Mouse (Mus musculus): Measurements from ENCODE around the gene Bod1l. TPM values are rescaled to one million over a fixed set of nuclear protein-coding genes. Genes with fewer than 3 reads are reported as not detected.

Bod1l gene
- total and polyA plus RNA-seq, 3 experiments, result 4.5 to 34.7 (median 23.5) TPM

DNA sequence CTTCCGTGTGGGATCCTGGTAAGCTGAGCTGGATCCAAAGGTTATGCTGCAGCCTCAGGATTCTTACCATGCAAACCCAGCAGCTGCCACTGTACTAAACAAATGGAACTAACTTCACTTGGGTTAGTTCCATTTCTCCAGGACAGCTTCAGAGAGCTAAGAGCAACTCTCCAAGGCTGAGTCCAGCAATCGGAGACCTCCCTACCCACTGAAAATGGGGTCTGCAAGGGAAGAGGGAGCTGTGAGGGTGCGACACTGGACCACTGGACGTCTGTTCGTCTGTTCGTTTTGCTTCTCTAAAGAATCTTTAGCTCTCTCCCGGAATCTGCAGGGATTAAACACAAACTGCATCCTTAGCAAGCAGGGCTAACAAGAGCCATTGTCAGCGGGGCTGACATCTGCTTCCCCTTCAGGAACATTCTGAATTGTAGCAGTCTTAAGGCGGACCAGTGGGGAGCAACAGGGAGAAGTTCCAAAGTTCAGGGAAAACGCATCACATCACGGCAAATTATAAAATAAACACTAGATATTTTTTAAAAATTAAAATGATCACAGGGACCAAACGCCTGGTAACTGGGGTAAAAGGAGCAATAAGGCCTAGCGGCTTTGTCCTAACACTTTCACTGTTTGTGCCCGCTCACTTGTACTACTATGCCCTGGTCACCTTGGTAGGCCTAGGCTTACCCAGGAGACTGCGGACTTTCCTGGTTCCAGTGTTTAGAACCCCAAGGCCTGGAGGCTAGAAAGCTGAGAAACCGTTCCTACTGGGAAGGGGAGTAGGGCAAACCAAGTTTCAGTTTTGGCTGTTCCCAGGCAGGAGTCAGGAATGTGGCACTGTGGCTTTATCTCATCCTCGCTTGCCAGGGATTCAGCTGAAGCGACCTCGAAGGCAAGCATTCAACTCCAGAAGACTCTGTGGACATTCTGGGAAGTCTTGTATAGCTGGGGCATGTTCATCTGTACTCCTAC lies 85.2 kb downstream of the Bod1l start:
- no peak for DNase-seq

DNA sequence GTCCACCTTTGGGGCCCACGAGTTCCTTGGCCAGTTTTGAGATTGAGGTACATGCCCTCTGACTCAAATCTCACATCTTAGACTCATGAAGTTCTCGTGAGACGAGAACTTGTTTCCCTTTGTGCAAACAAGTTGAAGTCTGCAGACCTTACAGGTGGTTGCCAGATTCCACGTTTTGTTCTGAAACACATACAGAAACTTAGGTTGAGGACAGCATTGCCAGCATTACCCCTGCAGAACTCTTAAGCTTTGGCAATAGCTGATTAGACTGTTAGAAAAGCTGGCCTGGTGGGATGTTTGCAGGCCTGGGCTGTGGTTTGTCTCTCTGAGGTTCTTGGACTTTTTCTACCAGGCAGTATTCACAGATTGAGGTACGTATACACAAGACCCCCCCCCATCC lies 86.8 kb downstream of the Bod1l start:
- no peak for DNase-seq

DNA sequence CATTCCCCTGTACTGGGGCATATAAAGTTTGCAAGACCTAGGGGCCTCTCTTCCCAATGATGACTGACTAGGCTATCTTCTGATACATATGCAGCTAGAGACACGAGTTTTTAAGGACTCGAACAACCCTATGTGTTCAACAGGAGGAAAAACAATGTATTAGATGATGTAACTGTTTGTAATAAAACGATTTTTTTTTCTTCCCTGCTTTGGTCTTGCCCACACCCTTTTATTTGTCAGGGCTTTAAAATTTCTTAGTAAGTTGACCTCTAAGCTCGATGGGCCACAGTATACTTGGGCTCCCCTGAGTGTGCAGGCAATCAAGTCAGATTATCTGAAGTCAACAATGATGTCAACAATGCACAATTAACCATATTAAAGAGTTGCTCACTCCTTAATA lies 87.7 kb downstream of the Bod1l start:
- no peak for DNase-seq

DNA sequence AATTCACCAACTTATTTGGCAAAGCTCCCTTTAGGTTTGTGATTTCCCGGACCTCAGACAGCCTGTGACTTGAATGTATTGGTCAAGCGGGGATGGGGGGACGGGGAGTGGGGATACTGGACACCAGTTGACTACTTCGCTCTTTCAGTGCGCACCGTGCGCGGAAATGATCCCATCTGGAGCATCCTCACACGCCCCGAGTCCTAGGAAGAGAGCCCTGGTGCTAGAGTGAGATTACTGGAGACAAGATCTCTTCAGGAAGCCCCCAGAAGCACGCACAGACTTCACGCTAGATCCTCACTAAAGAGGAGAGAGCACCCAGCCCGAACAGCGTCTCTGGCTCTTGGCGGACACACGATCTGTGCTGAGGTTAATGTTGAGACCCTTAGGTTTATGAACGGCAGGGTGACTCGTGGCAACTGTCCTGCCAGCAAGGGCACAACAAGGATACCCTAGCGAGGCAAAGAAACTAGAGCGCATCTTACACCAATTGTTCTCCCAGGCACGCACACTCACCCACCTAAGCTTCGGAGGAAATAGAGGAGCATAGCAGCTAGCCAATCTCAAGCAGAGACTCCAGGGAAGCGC lies 88.6 kb downstream of the Bod1l start:
- DNase-seq, result no peak

DNA sequence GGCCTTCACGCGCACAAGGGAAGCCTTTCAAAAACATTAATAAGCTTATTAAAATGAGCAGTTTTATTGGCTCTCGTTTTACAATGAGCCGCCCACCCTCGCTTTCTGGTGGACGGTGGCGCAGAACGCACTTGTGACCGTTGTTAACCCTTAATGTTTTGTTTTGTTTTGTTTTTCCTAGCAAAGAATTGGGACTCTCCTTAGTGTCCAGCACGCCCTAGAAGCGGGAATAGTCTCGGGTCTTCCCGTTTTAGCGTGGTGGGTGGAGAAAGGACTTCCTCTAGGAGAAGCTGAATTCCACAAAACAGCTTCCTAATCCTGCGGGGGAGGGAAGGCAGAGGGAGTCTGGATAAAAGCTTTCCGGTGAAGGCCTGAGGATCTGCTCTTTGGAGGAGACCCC lies 89.3 kb downstream of the Bod1l start:
- no peak for DNase-seq

DNA sequence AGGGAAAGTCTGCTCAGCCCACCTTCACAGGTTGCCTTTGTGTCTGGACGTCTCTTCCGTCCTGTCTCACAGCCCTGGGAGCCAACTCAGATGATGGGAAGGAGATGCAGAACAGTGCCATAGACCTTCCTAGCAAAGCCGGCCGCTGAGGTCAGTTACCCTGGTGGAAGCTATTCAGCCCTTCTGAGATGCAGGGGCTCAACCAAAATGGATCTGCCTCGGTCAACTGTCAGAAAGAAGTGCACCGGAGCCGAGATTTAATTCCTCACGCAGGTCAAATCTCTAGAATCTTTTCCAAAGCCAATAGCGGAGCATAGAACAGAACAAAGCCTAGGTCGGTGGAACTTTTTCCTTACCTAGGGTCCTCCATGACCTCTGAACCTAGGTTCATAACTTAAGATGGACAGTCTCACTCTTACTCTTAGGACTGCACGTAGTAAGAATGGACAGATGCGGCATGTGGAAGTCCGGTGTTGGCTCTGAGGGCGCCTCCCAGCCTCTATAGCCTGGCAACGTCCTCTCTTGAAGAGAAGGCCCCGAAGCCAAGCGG lies 89.8 kb downstream of the Bod1l start:
- DNase-seq, result no peak

DNA sequence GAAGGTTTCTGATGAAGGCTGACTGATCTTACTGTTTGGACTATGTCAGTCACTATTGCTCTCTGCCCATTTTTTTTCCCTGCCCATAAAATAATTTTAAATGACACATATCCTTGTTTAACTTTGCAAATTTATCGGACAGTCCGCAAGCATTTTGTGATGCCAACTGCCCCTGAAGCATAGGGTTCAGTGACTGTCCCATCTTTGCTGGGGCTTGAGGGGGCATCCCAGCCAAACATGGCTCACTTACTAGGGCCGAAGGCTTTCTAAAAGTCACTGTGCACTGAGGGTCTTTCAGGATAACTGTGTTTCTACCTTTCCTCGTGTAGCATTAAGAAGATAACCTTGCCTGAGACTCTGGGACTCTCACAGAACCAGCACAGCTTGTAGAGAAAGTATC lies 91.4 kb downstream of the Bod1l start:
- DNase-seq, result no peak

DNA sequence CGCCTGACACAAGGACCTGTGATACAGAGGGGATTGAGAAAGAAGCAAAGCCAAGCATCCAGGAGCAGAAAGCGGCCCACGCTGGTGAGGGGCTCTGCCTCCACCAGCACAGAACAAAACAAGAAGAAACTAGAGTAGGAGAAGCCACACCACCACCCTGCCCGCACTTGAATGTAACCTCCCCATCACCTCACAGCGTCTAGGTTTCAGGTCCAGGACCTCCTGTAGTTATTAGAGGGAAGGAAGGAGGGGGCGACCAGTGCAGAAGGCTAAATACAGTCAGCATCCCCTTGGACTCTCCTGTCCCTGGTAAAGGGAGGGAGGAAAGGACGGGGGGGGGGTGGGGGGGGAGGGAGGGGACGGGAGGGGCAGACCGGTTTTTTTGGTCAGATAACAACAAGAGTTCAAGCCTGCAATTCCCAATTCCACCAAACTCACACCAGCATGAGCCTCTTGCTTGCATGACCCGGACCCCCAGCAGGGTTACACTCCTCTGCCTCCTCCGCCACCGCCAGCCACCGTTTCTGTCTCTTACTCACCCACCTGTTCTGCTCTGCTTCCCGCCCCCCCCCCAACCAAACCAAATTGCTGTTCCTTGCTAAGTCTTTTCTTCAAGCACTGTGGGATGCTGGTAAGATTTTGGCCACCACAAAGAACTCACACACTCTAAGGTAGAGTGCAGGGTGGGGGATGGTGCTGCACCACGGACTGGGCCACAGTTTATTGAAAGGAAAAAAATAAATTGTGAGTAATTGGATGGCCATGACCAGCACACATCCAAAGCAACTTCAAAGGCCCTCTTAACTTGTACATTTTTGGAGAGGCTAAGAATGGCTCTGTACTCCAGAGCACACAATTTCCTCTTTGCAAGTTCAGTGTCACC lies 99.0 kb downstream of the Bod1l start:
- DNase-seq, result no peak

DNA sequence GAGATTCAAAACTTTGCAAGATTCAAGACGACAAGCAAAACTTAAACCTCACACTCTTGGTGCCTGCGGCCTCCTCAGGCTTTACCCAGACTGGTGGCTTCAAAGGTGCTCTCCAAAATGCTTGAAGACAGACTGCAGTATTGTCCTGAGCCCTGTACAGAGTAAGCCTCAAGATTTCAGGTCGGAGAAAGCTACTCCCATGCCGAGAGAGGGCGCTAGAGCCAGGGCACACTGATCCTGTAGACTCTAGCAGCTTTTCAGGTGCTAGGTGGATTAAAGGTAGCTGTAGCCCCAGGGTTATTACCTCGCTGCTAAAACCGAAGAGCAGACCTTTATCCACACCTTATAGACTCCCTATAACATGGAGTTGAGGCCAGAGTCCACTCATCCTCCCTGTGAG lies 99.9 kb downstream of the Bod1l start:
- DNase-seq, result no peak

DNA sequence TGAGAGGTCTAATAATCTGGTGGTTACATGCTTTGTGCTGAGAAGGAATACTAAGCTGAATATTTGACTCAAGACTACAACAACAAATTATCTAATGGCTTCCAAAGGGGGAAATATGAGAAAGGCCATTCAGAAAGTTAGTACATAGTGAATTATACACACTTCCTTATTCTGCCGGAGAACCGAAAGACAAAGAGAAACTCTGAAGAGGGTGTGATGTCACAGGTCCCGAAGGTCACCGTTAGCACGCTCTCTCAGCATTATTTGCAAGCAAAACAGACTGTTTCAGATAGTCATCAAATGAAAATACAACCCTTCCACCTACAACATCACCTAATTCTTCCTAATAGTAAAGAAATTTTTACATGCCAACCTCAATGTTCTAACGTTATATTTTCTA lies 105.3 kb downstream of the Bod1l start:
- DNase-seq, result no peak

Small RNA genes within 50 kb of the gene (microRNA-seq; reads per million reads assigned to microRNA genes)
- gene Mir6414, result 0 reads per million in 2 experiments

Other genes with a start within 250 kb of the Bod1l start
- 10 to 100 TPM; 39.9 to 73.5 TPM for gene Rab28, start 136.2 kb downstream of the Bod1l start, total RNA-seq (2021)
- gene Rab28, start 136.2 kb downstream of the Bod1l start, polyA plus RNA-seq (2012; rRNA removed), result 78.7 and 102 TPM in 2 replicates
- gene Nkx3-2, start 79.8 kb downstream of the Bod1l start, total RNA-seq (2021), result not detected
- gene Nkx3-2, start 79.8 kb downstream of the Bod1l start, polyA plus RNA-seq (2012; rRNA removed), result 0.11 TPM in 1 of 2 replicates, not detected in the other
- under 1 TPM in 1 of 2 experiments, not detected in 1; 0.10 TPM for gene Gm16223, start 223.6 kb upstream of the Bod1l start, total RNA-seq (2021)
- not detected in 2 replicates for gene Gm16223, start 223.6 kb upstream of the Bod1l start, polyA plus RNA-seq (2012; rRNA removed)

Data from adrenal gland, adult 2 months (tissue).